Mouse (Mus musculus): ENCODE data around the gene Fam98b.

DNA sequence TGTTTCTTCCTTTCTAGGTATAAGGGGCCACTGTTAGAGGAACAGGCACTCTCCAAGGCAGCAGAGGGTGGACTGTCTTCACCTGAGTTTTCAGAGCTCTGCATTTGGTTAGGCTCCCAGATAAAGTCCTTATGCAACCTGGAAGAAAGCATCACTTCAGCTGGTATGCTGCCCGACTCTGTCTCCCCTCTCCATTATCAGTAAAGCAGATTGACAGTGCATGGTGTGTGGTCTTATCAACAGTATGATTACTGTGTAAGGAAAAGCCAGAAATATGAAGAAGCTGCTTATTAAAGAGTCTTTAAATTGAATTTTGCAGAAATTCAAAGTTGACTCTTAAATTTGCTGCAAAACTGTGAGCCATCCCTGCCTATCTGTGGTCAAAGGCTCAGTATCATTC is 8.1 kb downstream of the Fam98b start:
- TF ChIP-seq CTCF (IDR thresholded peaks at IDR 0.05; ENCODE audit: control insufficient read depth, insufficient read depth, insufficient replicate concordance, low read depth, low read length) (no peak), POLR2A (IDR thresholded peaks at IDR 0.05; ENCODE audit: control insufficient read depth, low read depth, low read length) (no peak)
